Mouse (Mus musculus): ENCODE data around the gene Rasa3.
A peak's percentile ranks its signal among the peaks of the same experiment; 100 is the strongest.

The Rasa3 gene

DNA sequence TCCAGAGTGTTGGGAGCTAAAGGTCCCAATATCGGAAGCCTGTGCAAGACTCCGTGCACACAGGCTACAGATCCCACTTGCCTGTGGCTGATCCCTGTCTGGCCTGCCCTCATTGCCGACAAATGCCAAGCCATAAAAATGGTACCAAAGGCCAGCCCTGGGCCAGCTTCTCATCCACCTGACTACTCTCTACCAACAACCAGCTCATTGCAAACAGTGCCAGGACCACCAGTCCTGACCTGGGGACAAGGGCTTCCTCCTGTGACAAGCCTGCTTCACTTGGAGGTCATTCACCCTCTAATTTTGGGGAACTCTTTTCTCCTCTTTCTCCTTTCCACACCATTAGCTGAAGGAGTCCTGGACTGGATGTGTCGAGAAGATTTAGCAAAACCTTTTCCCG lies 29.8 kb downstream of the Rasa3 start:
- DNase-seq, result no peak

DNA sequence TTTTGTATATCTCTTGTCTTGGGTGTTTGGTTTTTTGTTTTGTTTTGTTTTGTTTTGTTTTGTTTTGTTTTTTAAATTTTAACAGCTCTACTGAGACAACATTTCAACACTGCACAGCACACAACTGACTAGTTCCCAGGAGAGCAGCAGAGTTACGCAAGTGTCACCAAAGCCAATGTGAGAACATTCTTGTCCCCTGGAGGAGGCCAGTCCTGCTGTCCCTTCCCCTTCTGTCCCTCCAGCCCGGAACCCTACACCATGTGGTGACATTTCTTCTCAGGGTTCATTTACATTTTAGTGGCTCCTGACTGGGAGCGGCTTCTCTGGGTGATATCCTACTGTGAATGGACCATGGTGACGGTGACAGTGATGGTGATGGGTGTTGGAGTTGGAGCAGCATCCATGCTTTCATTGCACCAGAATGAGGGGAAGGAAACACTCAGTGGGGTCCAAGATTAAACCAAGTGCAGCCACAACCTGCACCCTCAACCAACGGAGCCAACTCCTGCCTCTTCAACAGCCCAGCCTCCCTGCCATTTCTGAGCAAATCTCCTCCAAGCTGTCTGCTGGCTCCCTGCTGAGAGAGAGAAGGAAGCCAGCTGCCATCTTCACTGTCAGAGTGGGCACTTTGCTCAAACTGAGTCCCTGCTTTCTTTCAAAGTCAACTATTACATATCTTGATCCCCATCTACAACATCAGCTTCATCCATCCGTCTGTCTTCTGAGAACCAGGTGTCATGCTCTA lies 32.3 kb downstream of the Rasa3 start:
- DNase-seq, result no peak

DNA sequence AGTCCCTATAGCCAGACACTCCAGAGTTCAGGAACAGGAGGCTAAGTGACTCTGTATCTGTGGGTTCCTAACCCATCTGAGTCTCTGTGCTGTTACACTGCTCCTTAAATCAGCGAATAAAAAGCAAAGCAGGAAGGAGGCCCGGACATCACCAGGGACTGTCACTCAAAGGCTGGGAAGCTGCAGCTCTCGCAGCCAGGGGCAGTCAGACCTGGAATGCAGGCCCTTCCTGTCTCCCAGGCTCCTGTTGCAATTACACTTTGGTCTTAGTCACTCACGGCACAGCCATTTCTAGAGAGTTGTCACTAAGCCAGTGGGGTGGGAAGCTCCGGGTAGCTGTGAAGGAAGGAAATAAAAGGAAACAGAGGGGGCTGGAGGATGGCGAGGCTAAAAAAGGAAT lies 33.2 kb downstream of the Rasa3 start:
- DNase-seq, result no peak

DNA sequence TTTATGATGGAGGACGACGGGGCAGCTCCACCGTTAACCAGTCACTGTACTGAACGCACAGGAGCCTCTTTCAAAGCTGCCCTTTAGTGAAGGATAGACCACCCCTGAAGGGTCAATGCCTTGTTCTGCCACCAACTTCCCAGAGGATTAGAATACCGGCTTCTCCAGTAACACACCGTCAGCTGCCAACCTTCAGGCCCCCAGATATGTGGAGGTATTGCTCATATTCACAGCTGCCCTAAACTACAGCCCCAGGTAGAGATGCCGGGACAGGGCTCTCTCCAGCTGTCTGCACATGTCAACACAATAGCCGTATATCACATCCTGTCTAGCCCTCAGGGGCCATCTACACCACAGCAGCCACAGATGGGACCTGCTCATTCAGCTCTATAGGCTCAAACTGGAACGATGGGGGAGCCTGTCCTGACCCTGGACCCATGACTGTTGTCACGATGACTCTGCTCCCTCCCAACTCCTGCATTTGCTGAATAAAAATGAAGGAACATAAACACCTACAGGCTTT lies 34.7 kb downstream of the Rasa3 start:
- DNase-seq, result no peak

DNA sequence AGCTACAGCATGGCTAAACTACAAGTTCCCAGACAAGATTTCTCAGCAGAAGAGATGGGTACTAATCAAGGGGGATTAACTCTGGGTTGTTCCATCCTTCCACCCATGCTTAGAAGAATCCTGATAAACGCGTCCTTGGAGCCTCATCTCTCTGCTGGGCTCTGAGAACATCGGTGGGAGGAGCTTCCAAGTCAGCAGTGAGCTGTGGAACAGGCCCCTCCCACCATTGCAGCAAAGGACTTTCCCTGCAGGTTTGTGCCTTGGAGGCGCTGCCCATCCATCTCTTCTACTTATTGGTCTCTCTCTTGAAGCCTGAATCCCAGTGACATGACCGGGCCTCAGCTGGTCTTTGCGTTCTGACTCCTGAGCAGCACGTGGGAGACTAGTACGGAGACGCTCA lies 36.2 kb downstream of the Rasa3 start:
- DNase-seq, result no peak

DNA sequence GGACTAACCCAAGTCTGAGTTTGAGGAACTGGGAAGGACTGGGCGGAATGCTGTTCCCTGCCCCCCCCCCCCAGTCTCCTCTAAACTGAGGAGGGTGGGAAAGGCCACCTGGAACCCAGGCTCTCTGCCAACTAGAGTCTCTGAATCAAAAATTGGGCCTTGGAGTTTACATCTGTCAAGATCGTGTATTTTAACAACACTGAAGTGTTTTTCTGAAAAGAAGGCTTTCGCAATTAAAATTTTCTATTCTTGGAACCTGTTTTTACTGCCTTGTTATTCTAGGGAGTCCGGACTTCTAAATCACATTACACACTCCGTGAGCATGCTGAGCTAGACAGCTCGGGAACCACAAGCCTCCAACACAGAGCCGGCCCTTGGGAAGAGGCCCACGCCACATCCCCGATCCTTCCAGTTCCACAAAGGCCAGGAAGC lies 36.9 kb downstream of the Rasa3 start:
- no peak for DNase-seq

DNA sequence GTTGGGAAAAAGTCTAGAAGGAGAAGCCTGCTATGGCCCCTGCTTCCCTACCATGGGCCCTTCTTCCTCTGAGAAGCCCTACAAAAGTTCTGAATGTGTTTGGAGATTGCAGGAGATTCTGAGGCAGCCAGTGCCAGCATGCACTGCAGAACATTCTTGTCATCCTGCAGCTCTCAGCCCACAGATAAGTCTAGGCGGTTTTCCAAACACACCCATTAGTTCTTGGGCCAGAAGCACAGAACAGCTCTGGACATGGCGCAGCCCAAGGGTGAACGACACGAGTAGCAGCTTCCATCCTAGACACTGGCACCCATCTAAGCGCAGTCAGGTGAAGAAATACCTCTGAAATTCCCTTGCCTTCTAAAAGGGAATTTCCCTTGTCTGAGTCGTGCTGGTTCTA lies 44.3 kb downstream of the Rasa3 start:
- DNase-seq, result no peak

DNA sequence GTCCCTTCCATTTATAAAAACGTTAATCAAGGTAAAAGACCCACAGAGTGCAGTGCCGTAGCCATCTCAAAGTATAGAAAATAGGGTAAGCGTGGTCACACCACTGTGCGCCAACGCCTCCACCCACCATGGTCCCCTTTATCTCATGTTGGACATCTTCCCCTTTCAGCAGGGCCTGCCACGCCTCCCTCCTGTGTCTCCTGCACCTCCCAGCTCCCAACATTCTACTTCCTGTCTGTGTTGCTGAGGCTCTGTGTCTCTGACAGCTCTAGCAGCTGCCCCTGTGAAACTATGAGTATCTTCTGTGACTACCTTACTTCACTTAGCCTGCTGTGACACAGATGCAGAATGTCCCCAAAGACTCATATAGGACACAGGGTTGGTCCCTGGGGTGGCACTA lies 45.1 kb downstream of the Rasa3 start:
- no peak for DNase-seq

DNA sequence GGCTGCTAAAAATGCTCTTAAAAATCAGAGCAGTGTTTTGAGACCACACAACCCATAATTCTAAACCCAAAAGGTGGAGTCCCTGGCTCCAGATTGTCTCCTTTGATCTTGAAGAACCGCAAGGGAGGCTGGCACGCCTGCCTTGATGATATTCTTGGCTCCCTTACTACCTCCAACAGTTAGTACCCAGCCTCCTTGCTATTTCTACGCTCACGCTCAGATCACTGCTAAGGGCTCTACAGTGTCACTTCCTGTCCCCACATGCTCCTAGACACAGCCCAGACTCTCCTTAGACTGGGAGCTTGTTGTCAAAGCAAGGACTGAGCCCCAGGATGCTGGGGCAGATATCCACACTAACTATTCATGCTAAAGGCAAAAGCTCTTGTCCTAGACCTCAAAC lies 46.6 kb downstream of the Rasa3 start:
- DNase-seq, result no peak

DNA sequence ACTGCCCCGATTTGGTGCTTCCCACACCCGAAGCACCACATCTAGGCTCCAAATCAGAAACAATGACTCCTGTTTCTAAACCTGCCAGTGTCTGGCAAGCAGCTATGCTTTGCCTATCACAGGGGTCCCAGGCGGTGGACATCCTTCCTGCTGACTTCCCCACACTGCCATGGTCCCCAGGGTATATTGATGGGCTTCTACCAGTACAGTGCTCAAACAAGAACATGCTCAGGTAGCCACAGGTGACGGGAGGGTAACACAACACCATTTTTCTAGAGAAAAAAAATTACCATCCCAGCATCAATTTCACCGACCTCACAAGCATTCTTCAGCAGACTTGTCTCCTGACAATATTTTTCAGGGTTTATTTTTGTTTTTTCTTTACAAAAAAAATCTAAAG lies 47.2 kb downstream of the Rasa3 start:
- DNase-seq, result no peak

DNA sequence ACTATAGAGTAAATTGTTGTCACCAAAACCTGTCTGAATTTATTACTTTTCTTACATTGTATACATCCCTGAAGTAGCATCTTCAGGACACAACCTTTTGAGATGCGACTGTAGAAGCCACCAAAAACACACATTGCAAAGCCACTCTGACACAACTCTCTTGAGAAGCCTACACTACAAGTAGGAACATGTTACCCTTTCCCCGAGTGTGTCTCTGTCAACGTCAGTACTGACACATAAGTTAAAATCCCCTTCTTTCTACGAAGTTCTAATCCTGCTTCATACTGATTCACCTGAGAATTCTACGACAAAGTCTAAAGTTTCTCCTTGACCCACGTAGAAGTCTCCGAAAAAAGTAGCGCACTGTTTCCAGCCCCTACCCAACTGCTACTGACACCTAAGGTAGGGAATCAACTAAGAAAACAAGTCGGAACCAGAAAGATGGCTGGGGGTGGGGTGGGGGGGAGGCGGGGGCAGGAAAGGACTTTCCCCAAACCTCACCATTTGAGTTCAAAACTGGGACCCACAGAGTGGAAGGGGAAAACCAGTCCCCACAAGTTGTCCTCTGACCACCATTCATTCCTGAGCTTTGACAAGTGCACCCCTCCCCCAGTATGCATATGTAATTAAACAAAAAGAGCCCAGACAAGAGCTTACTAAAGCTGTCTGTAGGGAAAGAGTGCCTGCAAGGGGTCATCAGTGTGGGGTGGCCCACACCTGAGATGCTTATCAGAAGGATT lies 47.9 kb downstream of the Rasa3 start:
- no peak for DNase-seq

DNA sequence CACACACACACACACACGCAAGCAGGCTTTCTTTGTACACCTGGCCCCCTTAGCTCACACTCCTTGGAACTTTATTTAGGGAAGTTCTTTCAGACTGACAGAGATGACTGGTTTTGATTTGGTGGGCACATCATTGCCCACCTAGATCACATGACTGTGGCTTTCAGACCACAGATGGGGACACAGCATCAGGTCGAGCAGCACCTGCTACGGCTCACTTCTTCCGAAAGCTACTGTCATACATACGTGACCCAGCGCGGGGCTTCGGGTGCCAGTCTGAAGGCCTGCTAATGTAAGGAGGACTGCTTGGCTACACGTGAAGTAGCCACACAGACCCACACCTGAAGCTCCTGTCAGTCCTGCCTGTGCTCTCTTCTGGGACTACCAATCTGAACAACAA lies 49.3 kb downstream of the Rasa3 start:
- DNase-seq, result no peak

DNA sequence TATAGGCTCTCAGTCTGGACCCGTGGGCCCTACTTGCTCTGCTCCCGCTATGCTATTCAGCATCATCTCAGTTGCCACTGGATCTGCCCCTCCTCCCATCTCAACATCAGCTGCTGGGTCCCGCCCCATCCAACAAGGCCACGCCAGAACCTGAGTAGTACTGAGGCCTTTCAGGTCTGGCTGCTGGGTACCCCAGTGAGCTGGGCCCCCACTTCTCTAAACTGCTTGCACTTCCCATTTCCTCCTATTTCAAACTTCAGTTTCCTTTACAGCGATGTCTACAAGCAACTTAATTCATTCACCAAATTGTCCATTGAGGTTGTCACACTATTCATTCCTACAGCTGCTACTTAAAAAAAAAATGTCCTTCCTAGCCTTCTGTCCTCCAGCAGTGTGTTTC lies 49.8 kb downstream of the Rasa3 start:
- no peak for DNase-seq

DNA sequence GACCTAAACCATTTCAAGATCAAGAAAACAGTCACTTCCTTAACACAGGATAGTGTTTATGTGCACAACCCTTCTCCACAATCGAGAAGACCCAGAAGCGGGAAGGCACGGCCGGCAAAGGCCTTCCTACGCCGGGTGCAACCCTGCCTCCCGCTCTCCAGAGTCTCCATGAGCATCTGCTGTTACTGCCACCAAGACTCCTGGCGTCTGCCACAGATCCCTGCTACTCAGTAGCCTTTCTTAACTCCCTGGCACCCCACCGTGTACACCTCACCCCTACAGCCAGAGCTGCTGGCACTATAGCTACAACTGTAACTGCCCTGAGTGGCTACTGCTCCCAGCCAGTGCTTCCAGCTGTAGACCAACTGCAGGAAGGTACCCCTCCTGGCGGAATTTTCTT lies 51.3 kb downstream of the Rasa3 start:
- DNase-seq, result no peak

DNA sequence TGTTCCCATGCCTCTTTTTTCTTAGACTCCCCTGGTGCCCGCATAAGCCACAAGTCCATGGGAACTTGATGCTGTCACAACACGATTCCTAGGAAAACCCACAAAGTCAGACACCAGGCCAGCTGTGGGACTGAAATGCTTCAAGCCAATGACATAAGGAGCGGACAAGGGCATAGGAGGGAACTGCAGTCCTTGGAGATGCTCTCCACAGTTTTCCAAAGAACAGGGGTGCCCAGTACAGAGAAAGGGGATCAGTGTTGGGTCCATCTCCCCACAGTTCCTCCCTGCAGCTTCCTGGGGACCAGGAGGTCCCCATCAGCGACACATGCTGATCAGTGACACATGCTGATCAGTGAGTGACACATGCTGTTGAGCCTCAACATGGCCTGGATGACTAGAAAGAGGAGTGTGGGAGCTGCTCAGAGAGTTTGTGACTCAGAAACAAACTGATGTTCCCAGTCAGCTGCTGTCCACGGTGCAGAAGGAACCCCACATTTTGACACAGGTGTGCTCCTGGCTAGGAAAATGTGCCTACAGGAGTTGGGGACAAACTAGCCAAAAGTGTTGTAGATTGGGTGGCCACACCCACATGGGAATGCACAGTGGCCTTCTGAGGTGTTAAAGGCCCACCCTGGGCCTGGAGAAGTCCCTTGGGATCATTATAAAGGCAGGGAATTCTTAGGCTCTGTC lies 52.0 kb downstream of the Rasa3 start:
- no peak for DNase-seq

DNA sequence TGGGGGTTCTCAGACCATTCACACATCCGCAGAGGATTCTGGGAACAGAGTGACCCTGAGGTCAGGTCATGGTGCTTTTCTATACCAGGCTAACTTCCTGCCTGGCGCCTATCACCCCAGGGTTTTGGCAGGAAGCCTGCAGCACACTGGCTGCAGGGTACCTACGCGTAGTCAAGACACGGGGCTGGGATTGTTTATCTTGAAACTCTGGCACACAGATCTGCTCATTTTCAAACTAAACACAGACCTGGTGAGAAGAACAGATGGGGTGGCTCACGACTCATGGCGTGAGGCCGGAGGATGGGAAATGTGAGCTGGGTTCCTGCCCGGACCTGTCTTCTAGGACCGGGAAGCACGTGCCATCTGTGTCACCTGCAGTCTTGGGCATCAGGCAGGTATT lies 52.5 kb downstream of the Rasa3 start:
- DNase-seq, result no peak

DNA sequence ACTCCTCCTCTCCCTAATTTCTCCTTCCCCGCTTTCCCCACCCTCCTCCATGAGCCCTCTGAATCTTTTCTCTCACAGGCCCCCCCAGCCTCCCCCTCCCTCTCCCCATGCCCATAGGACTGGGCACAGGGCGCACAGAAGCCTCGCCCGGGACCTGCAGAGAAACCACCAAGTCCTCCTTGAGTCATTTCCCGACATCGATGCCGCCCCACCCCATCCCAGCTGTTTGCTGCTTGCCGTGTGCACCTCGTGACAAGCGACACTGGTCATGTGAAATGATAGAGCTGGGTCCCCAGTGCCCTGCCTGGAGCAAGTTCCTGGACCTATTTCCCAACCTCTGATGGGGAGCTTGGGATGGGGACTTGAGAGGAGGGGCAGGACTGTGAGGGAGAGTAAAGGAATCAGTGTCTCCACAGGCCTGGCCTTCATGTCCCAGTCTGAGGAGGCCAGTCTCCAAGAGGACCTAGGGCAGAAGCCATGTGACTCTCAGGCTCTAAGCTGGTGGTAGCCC lies 53.4 kb downstream of the Rasa3 start:
- peak; percentile 44 for DNase-seq

DNA sequence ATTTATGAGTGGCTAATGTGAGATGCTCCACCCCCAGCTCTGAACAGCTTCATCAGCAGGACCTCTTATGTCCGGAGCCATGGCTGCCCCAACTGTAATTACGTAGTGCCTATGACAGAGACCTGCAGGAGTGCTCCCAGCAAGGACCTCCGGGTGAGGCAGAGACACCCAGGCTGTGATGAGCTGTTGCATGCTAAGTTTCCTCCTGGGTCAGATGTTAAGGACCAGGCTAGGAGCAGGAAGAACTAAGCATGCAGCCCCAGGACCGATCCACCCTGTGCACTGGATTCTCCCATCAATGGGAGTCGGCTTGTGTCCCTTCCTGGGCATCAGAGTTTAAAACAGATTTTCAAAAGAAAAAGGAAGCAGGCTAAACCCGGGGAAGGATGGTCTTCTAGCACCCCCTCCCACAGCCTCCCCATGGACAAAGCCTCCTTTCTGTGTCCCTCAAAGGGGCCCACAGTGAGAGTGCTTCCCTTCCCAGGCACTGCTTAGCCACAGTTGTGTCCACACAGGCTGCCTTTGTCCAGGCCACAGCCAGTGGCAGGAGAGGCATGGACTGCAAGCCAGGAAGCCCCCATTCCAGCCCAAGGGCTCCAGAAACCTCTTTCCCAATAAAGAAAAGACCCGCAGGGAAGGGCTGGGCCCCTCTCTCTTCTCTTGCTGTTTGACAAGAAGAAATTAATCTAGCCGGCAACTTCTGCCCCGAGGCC lies 54.2 kb downstream of the Rasa3 start:
- no peak for DNase-seq

DNA sequence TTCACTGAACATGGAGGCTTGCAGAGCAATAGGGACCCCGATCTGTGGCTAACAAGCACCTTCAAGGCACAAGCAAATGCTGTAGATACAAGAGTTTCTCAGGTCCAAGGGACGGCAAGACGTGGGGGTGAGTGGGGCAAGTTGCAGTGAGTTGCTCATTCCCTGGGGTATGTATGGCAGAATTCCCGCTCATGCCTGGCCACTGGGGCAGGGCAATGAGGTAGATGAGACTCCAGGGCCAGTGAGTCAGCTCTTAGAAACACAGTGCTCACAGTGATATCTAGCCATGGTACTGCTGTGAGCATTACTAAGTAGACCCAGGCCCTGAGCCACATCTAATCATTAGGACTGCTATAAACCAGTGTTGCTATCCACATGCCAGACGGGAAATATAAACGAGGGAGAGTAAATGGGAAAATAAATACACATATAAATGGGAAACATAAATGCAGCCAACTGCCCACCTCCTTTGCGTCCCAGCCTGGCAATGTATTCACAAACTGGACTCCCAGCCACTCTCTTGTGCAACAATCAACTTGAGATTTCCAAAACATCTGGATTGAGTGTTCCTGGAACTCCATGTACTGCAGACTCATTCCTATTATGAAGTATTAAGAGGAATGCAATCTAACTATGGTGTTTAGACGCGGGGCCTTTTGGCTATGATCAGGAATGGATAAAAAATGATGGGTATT lies 57.0 kb downstream of the Rasa3 start:
- DNase-seq, result no peak

DNA sequence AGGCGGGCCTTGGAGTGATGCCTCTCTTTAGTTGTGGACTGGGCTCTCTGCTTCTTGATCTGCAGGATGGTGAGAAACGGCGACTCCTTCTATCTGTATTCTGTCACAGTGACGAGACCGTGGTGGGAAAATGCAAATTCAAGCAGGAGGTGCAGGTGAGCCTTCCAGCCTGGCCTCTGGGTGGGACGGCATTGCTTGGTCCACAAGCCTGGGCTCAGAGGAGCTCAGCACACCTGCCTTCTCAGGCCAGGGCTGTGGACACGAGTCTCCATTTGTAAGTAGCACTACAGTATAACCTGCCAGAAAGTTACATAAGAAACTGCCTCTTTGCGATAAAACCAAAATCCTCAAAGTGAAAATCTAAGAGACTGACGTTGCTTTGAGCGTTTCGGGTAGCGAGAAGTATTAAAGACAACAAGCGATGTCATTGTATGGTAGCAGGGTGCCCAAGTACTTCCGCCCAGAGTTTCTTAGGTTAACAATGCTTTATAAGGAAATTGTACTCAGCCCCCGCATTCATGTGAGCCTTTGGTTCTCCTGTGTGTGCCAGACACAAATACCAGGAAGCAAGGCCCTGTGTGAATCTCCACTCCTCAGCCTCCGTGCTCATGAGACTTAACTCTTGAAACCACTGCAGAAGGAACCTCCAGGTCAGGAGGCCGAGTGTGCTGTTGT lies 60.4 kb downstream of the Rasa3 start:
- no peak for DNase-seq

DNA sequence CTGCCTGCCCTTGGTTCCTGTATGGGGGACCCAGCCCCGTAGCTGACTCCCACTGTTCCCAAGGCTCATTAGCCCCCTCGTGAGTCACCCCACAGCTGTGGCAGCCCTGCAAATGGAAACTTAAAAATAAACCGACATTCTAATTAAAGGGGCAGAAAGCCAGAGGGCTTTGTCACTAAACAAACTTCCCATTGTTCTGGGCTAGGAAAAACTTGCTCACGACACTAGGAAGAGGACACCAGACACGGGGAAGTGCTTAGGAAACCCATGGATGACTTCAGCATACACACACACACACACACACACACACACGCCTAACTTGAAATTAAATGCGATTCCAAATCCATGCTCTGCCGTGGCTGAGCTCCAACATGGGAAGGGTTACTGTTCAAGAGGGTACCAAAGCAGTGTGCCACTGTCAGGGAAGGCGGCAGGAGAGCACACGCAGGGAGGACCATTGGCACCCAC lies 62.4 kb downstream of the Rasa3 start:
- no peak for DNase-seq

DNA sequence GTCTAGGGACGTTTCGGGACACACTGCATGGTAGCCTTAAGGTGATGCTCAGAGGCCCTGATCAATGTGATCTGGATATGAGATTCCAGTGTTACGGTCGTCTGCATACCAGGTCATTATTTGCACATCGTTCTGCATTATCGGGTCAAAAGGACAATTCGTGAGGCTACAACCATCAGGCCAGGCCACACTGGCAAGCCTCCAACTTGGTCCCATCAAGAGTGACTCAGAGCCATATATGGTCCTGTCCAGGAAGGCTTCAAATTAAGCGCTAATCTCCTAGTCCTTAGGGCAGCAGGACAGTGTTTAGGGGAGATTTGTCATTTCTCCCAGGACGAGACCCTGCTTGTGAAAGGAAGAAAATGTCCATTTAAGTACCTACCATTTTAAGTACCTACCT lies 63.3 kb downstream of the Rasa3 start:
- DNase-seq, result no peak
